Mouse (Mus musculus) layer of hippocampus, adult 9-10 months (tissue): ENCODE measurements at regions not wholly inside any gene's neighbourhood (a gene's known extent, or its start where the extent isn't known, plus 50 kb on each side); places are given as distances from the start of the nearest gene placed in this dataset.

Experiments used
- DNase-seq: peaks from one replicate; pipeline ENCODE4 v3.0.0; 2022; ENCODE audit warnings: low spot score

GRCm38 (mm10) chrY:74732116-74732515 lies 108.4 kb downstream of the Gm21913 start:
- DNase-seq: peak; percentile 36
